Mouse (Mus musculus) ovary, postnatal 10 days (tissue): Measurements from ENCODE around the gene Ifi44.

Experiments
- DNase-seq: peaks from one replicate; pipeline ENCODE4 v3.0.0; 2022; ENCODE audit warnings: low spot score

Gene Ifi44

DNA sequence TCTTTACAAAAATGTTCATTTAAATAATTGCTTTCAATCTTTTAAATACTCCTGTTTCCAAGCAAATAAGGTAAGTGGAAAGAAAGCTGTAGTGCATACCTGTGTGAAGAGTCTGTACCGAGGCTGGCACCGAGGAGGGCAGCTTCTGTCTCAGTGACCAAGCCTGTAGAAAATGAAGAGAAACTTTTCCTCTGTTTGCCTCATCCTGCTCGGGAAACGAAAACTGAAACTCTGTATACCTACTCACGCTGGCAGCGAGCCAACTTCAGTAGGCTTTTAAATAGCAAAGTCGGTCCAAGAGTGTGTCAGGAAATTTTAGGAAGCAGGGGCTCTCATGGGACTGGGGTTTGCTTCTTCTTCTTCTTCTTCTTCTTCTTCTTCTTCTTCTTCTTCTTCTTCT lies at the start of gene Ifi44:
Gene Ifi44 (minus strand): TSS at position 224 of the 400 bp plus-strand sequence.
- DNase-seq = no peak

DNA sequence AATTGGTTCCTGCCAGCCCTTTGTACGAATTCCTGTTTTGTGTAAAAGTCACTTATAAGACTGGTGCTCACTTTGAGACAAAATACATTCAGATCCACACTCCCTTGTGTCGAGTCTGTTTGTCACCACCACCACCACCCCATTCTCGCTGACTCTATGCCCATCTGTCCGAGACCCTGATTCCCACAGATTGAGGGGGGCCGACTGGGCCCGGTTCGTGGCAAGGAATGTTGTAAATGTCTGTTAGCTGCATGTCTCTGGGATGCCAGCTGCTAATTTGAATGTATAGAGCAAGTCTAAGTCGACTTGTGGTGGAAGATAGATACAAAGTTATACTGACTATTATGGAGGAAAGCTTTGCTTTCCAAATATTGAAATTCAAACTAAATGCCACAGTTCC lies 38.9 kb upstream of the Ifi44 start:
- DNase-seq = no peak

DNA sequence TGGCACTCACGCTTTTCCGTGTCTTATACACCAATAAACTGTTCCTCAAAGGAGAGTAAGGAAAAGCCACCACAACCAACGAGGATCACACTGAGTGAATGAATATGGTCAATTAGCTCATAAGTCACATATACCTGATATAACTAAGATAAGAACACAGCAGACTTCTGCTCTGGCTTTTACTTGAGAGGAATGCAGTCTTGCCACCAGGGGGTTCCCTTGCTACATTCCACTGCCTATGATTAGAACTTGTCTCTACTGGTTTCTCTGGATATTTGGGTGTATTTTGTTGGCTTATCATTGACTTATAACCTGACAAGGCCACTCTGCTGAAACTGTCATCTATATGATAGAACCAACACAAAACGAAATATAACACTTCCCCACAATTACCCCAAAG lies 25.3 kb upstream of the Ifi44 start:
- no peak for DNase-seq

DNA sequence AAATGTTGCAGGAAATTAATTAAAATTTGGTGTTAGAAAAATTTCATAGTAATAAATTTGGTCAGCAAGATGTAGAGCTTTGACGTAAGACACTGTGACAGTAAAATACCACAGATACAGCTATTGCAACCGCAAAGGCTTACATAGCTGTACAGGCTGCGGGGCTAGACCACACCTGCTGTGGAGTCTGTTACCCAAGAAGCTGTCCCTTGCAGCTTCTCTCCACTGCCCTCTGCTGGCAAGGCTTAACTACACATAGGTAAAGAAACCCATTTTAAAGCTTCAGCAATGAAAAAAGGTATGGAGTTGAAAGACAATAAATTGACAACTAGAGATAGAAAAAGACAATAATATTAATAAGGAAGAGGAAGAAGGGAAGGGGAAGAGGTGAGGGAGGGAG lies 21.3 kb upstream of the Ifi44 start:
- DNase-seq = no peak

DNA sequence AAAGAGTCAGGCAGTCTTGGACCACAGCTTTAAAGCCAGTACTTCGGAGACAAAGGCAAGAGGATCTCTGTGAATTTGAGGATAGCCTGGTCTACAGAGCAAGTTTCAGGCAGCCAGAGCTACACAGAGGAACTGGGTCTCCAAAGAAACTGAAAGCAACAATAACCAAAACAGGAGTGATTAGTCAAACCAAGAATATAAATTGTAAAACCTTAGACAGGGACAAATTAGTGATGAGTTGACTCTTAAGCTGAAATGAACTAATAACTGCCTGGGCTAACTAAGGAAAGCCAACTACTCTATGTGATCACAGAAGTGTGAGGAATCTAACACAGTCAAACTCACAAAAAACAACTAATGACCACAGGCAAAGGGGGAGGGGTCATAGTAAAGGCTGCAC lies 1.2 kb downstream of the Ifi44 start:
- DNase-seq = no peak

DNA sequence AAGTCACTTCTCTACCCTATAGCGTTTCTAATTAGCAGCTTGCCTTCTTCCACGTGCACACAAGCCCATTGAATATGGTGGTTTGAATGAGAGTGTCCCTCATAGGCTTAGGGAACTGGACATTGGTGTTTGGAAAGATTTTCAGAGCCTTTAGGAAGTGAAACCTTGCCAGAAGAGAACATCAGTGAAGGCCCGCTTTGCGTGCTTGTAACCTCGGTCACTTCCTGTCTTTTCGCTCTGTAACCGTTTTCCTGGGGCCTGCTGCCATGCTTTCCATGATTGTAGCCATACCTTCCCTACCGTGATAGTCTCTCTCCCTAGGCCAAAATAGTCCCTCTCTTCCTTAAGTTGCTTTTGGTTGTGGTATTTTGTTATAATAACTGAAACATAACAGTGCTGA lies 3.7 kb downstream of the Ifi44 start:
- no peak for DNase-seq

DNA sequence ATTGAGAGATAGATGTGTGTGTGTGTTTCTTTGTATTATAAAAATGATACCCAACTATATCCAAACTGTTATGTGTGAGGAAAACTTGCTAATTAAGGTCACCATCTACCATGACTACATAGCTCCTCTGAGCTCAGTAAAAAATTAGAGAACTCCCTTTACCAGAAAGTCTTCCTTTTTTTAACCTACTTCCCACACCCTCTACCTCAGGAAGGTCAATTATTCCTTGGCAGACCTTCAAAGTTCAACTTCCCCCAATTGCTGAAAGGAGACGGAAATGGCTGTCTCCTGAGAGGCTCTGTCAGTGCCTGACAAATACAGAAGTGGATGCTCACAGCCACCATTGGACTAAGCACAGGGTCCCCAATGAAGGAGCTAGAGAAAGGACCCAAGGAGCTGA lies 7.5 kb downstream of the Ifi44 start:
- DNase-seq = no peak

DNA sequence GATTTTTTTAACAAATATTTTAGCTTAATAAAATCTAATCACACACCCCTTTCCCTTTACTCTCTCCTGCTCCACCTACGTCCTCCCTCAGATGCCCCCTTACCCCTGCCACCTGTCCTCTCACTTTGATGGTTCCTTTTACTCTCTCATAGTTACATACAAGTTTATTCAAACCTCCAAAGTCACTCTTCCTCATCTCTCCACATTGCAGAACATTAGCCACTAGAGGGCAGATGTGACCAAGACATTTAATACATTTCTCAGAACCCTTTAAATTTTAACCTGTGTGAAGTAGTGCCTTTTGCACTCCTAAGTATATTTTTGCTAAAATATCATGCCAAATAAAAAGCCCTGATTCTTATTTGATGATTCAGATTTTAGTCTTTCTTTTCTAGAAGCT lies 33.5 kb downstream of the Ifi44 start:
- DNase-seq = no peak

DNA sequence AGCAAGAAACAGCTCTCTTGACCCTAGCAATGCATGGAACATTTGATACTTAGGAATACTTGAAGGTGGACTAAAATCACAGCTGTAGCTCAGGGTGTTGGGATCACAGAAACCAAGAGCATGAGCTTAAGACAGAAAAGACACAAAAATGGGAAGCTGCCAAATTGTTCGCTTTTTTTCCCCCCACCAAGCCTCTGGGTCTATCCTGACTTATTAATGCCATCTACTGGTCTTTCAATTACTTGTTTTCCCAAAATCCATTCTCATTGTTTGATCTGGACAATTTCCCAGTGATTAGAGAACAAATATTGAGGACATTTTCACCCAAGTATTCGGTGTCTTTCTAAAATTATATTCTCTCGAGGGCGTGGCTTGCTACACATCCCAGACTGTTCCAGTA lies 42.4 kb downstream of the Ifi44 start:
- DNase-seq = no peak
